Mouse (Mus musculus): Measurements from ENCODE around the gene Micu1.

DNA sequence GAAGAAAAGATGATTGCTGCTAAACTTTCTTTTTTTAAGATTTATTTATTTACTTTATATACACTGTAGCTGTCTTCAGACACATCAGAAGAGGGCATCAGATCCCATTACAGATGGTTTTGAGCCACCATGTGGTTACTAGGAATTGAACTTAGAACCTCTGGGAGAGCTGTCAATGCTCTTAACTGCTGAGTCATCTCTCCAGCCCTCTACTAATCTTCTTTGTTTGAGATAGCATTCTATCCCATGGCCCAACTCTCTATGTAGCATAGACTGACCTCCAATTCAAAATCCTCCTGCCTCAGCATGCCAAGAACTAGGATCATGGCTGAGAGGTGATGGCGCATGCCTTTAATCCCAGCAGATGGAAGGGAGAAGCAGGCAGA, 183.8 kb downstream of the Micu1 start:
- no peak for TF ChIP-seq POLR2A (IDR thresholded peaks at IDR 0.05; ENCODE audit: low read depth, low read length)
- no peak for TF ChIP-seq CTCF (IDR thresholded peaks at IDR 0.05; ENCODE audit: borderline replicate concordance, insufficient read depth, low read length)
